Mouse (Mus musculus) CH12.LX (cell line): ENCODE data around the gene Orc1.

Source experiments
- CTCF ChIP-seq, 2 experiments: IDR thresholded peaks in 1 of 2; conservative IDR thresholded peaks in 1 of 2; 2 replicates each; pipeline ENCODE4 v1.5.1; 2011 to 2012; ENCODE audit warnings: low read depth in 2 of 2, low read length in 2 of 2, improper control_type of control experiment in 1 of 2, inconsistent platforms in 1 of 2, mild to moderate bottlenecking in 1 of 2, moderate library complexity in 1 of 2
- MYC ChIP-seq: IDR thresholded peaks from 2 replicates; pipeline ENCODE4 v1.6.1; 2011; ENCODE audit warnings: low read depth, mild to moderate bottlenecking, improper control_type of control experiment, low read length
- RCOR1 ChIP-seq: conservative IDR thresholded peaks from 2 replicates; pipeline ENCODE4 v1.6.1; 2012; ENCODE audit warnings: low read depth, mild to moderate bottlenecking, inconsistent platforms, low read length, improper control_type of control experiment
- TCF12 ChIP-seq: IDR thresholded peaks from 2 replicates; pipeline ENCODE4 v1.6.1; 2014; ENCODE audit warnings: low read depth, mild to moderate bottlenecking, inconsistent platforms, low read length, improper control_type of control experiment
- ZNF384 ChIP-seq: IDR thresholded peaks from 2 replicates; pipeline ENCODE4 v1.6.1; 2012; ENCODE audit warnings: low read depth, low read length, improper control_type of control experiment, inconsistent platforms

GRCm38 (mm10) chr4:108565026-108565425, 14.2 kb upstream of the Orc1 start:
- TF ChIP-seq ZNF384, result no peak
- no peak for TF ChIP-seq CTCF (conservative IDR thresholded peaks at IDR 0.05 in 1 of 2, IDR thresholded peaks at IDR 0.05 in 1 of 2; ENCODE audit: low read depth in 2 of 2, low read length in 2 of 2)
- TF ChIP-seq TCF12, result no peak
- no peak for TF ChIP-seq RCOR1
- no peak for TF ChIP-seq MYC
